Mouse (Mus musculus) embryonic fibroblast, embryonic 13.5 days (primary cell): ENCODE measurements around the gene Kcnq5.

ENCODE experiments used
- CTCF ChIP-seq: IDR thresholded peaks from 2 replicates; pipeline ENCODE4 v1.5.1; 2011; ENCODE audit warnings: mild to moderate bottlenecking, control low read depth, low read length, moderate library complexity, borderline replicate concordance; ENCODE audit not compliant: insufficient read depth
- POLR2A ChIP-seq: IDR thresholded peaks from 2 replicates; pipeline ENCODE4 v1.6.1; 2011; ENCODE audit warnings: low read depth, mild to moderate bottlenecking, control low read depth, low read length, moderate library complexity

- TF ChIP-seq POLR2A (no peak), CTCF (no peak)
Measured at GRCm38 (mm10) chr1:21543909-21544308, 417.8 kb downstream of the Kcnq5 start.
